Mouse (Mus musculus): ENCODE measurements around the gene Bbs9.
"Not testable (repeated sequence)": the region's sequence is repeated elsewhere in the genome, so short reads cannot be mapped to it uniquely, and the experiment has no call there.

The Bbs9 gene

DNA sequence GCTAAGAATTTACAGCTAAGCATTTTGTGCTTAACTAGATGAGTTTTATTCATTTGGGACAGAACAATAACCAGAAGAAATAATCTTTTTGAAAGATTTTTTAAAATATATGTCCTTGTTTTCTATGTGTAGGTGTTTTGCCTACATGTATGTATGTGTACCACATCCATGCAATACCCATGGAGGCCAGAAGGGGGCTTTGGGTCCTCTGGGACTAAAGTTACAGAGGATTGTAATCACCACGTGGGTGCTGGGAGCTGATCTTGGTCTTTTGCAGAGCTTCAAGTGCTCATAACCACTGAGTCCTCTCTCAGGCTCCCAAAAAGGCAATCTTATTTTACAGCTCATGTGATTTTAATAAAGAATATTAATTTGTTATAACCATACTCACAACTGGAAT lies 371.3 kb downstream of the Bbs9 start:
- DNase-seq (ENCODE audit: low read depth, low spot score) = no peak

DNA sequence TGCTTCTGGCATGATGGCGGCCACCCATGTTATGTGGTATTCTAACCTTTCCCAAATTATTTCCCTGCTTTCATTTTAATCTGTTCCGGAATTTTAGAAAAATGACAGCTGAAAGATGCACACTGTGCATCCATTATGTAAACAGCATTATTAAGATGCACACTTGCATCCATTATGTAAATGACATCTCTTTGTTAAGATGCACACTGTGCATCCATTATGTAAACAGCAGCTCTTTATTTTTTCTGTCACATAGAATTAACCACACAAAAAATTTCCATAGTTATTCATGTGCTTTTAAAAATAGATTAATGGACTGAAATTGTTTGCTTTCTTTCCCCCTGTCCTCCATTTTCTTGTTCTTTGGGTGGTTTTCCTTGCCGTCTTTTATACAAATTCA lies 373.3 kb downstream of the Bbs9 start:
- DNase-seq (ENCODE audit: low read depth, low spot score) = no peak

- no peak for DNase-seq (ENCODE audit: low read depth, low spot score)
Measured at GRCm38 (mm10) chr9:22849212-22849611, 373.7 kb downstream of the Bbs9 start.

DNA sequence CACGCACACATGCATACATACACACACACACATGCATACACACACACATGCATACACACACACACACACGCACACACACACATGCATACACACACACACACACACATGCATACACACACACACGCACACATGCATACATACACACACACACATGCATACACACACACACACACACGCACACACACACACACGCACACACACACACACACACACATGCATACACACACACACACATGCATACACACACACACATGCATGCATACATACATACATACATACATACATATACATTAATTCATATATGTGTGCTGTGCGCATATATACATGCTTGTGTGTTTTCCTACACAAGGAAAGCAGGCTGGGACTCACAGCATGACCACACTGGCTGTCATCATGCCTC lies 393.6 kb downstream of the Bbs9 start:
- DNase-seq (ENCODE audit: low read depth, low spot score) = not testable (repeated sequence)

GRCm38 (mm10) chr9:22870661-22871060 lies 395.1 kb downstream of the Bbs9 start:
- DNase-seq (ENCODE audit: low read depth, low spot score) = no peak

DNA sequence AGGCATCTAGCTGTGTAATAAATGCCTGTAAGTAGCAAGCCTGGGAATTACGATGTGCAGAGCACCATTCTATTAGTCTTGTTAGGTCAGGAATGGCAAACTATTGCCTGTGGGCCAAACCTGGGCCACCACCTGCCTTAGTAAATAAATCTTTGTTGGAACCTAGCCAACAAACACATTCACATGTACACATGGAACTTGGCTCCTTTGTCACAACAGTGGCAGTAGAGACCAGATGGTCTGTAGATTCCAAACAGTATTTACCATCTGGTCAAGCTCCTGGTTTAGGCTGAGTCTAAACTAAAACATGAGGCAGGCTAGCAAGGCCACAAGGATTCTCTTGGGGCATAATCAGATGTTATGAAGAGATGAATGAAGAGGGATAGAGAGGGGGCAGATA lies 399.7 kb downstream of the Bbs9 start:
- DNase-seq (ENCODE audit: low read depth, low spot score) = peak; percentile 20

GRCm38 (mm10) chr9:22879266-22879665 lies 403.8 kb downstream of the Bbs9 start:
- no peak for DNase-seq (ENCODE audit: low read depth, low spot score)

GRCm38 (mm10) chr9:22886351-22886750 lies 410.8 kb downstream of the Bbs9 start:
- DNase-seq (ENCODE audit: low read depth, low spot score) = no peak

DNA sequence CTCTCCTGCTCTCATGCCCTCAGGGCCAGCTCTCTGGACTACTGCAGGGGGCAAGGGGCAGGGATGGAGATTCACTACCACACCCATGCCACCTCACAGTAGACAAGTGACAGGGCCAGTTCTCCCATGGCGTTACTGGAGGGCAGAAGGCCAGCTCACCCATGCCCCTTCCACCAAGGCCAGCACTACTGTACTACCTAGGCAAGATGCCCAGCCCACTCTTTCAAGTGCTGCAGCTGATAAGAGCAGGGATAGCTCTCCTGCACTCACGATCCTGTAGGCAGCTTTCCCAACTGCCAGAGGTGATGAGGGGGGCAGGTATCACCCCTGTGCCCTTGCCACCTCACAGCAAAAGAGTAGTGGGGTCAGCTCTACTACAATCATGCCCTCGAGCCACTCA lies 429.9 kb downstream of the Bbs9 start:
- no peak for DNase-seq (ENCODE audit: low read depth, low spot score)

GRCm38 (mm10) chr9:22916808-22917207 lies 441.3 kb downstream of the Bbs9 start:
- DNase-seq (ENCODE audit: low read depth, low spot score) = no peak

- no peak for DNase-seq (ENCODE audit: low read depth, low spot score)
Measured at GRCm38 (mm10) chr9:22935645-22936044, 460.1 kb downstream of the Bbs9 start.
